In genomic region chr17:5397148-5398007, GRCm38 (mm10) we compare ENCODE assay signal across 8 mouse cellular contexts. TPM values are rescaled to one million over a fixed set of nuclear protein-coding genes. Genes with fewer than 3 reads are reported as not detected.
DNase-seq lines count a peak whose midpoint lies in the region; ATAC-seq lines count a peak whose summit lies in the region.

No protein-coding gene starts in this region.

- H3K4me2 ChIP-seq in hindbrain, embryonic 14.5 days (replicated peaks), result peak overlapping the region; percentile 19; the same call in 1 of the 2 replicates

- H3K4me1 ChIP-seq in hindbrain, embryonic 14.5 days (replicated peaks; ENCODE audit: control insufficient read depth, insufficient read depth, low read length), result no peaks in the 10 kb centered on the region

- peak; percentile 81 for ATAC-seq in hindbrain, embryonic 14.5 days (ENCODE audit: low FRiP score)

- H3K27me3 ChIP-seq in hindbrain, embryonic 14.5 days (ENCODE audit: control insufficient read depth, insufficient read depth, low read length), result no peaks in the 10 kb centered on the region

- WGBS in hindbrain, embryonic 14.5 days, result 32% methylated on average over 33 of the region's 33 CpGs

- H3K9ac ChIP-seq in hindbrain, embryonic 14.5 days, result peak overlapping the region; percentile 38; the same call in 1 of the 2 replicates

- H3K4me3 ChIP-seq in hindbrain, embryonic 14.5 days (replicated peaks; ENCODE audit: low read length), result no peak overlapping the region

- H3K27ac ChIP-seq in hindbrain, embryonic 14.5 days, result no peak overlapping the region

- DNase-seq in NIH3T3 (ENCODE audit: low read depth), result peak; percentile 91
- DNase-seq in cerebellum, postnatal 10 days, result peak; percentile 95 to 96
- peak; percentile 82 to 86 for DNase-seq in frontal cortex, postnatal 25 days (ENCODE audit: low spot score in 2 of 2)
- peak; percentile 94 for DNase-seq in hindbrain, embryonic 14.5 days (ENCODE audit: low spot score)
- peak; percentile 90 to 94 for DNase-seq in layer of hippocampus, postnatal 25 days (ENCODE audit: extremely low spot score in 1 of 2, low spot score in 1 of 2)
- peak; percentile 88 for DNase-seq in lung, postnatal 14 days
- DNase-seq in retina, embryonic 14.5 days (ENCODE audit: low spot score), result peak; percentile 95
- DNase-seq in thymus, postnatal 36 days, result peak; percentile 76 to 81

- H3K36me3 ChIP-seq in hindbrain, embryonic 14.5 days (replicated peaks; ENCODE audit: control insufficient read depth, insufficient read depth), result no peaks in the 10 kb centered on the region

- H3K9me3 ChIP-seq in hindbrain, embryonic 14.5 days (ENCODE audit: control insufficient read depth, low read length), result 0 out of 2 replicates have a peak, but pooled peaks cover 2% of the 10 kb centered on the region

RNA-seq across cellular contexts. Expression of gene Ldhal6b, which starts 21.2 kb away (rescaled TPM):
- polyA plus RNA-seq in hindbrain, embryonic 14.5 days (2014; fragmentation: Nextera tagmentation; extraction: Ambion mirVana), result 0.20 TPM in 1 of 2 replicates, not detected in the other
- 1 to 10 TPM in 1 of 2 experiments, under 1 TPM in 1; 0.98 to 2.3 TPM for total RNA-seq in layer of hippocampus, postnatal 25 days (2021)

RNA-seq across cellular contexts. Expression of gene Tmem242, which starts 42.7 kb away (rescaled TPM):
- polyA plus RNA-seq in hindbrain, embryonic 14.5 days (2014; fragmentation: Nextera tagmentation; extraction: Ambion mirVana), result 105 and 111 TPM in 2 replicates
- 10 to 100 TPM; 73.7 to 86.9 TPM for total RNA-seq in layer of hippocampus, postnatal 25 days (2021)
